13 mouse cellular contexts compared by ENCODE assay signal in genomic region chr2:32630036-32630435, GRCm38 (mm10). TPM values are rescaled to one million over a fixed set of nuclear protein-coding genes. Genes with fewer than 3 reads are reported as not detected.
DNase-seq lines count a peak whose midpoint lies in the region; ATAC-seq lines count a peak whose summit lies in the region.
"Had no signal": no experiment of that assay in that cellular context is flagged by ENCODE, and none has a peak within 500 bp of the region (broad histone marks: within the 10 kb centered on the region; RNA-seq: fewer than 3 reads in every experiment).

No protein-coding gene starts in this region.

- peak overlapping the region; percentile 84 for H3K27ac ChIP-seq in forebrain, embryonic 10.5 days
- H3K27ac ChIP-seq in forebrain, embryonic 14.5 days (ENCODE audit: low read depth, low read length): no peak overlapping the region
- H3K27ac ChIP-seq in hindbrain, embryonic 16.5 days (ENCODE audit: low read depth, low read length): no peak overlapping the region; the same call in 1 of the 2 replicates
- no peak overlapping the region for H3K27ac ChIP-seq in neural tube, embryonic 14.5 days (ENCODE audit: low read depth, low read length)

- DNase-seq in forebrain, embryonic 10.5 days (ENCODE audit: extremely low spot score, low spot score): no peak
- DNase-seq in forebrain, embryonic 14.5 days (ENCODE audit: low spot score): no peak
- no peak for DNase-seq in T-cell, adult 2 months (ENCODE audit: low spot score)
- DNase-seq: spleen, adult 18-20 months had no signal

- peak overlapping the region; percentile 32 for H3K4me3 ChIP-seq in forebrain, embryonic 10.5 days
- H3K4me3 ChIP-seq in forebrain, embryonic 14.5 days (ENCODE audit: low read depth, low read length): no peak overlapping the region
- peak overlapping the region; percentile 85 for H3K4me3 ChIP-seq in megakaryocyte, embryonic 14.5 days (replicated peaks)
- no peak overlapping the region for H3K4me3 ChIP-seq in hindbrain, embryonic 16.5 days (ENCODE audit: low read length)
- H3K4me3 ChIP-seq in neural tube, embryonic 14.5 days (ENCODE audit: low read depth, low read length): no peak overlapping the region

- no peaks in the 10 kb centered on the region for H3K27me3 ChIP-seq in forebrain, embryonic 10.5 days (ENCODE audit: poor library complexity, severe bottlenecking)
- H3K27me3 ChIP-seq in forebrain, embryonic 14.5 days (replicated peaks; ENCODE audit: control insufficient read depth, insufficient read depth, low read length): no peaks in the 10 kb centered on the region
- H3K27me3 ChIP-seq in megakaryocyte, embryonic 14.5 days (replicated peaks): peaks cover 2% of the 10 kb centered on the region
- H3K27me3 ChIP-seq in hindbrain, embryonic 16.5 days (replicated peaks; ENCODE audit: control insufficient read depth, insufficient read depth, low read length): no peaks in the 10 kb centered on the region
- H3K27me3 ChIP-seq in neural tube, embryonic 14.5 days (ENCODE audit: control insufficient read depth, insufficient read depth, low read length): no peaks in the 10 kb centered on the region

- H3K9me3 ChIP-seq in forebrain, embryonic 10.5 days: no peaks in the 10 kb centered on the region
- H3K9me3 ChIP-seq in forebrain, embryonic 14.5 days (replicated peaks; ENCODE audit: control insufficient read depth, low read length): no peaks in the 10 kb centered on the region
- no peaks in the 10 kb centered on the region for H3K9me3 ChIP-seq in megakaryocyte, embryonic 14.5 days
- H3K9me3 ChIP-seq in hindbrain, embryonic 16.5 days (ENCODE audit: control insufficient read depth, low read length): no peaks in the 10 kb centered on the region
- no peaks in the 10 kb centered on the region for H3K9me3 ChIP-seq in neural tube, embryonic 14.5 days (ENCODE audit: control insufficient read depth, low read length)

- peaks cover 83% of the 10 kb centered on the region for H3K4me1 ChIP-seq in forebrain, embryonic 10.5 days
- peaks cover 27% of the 10 kb centered on the region for H3K4me1 ChIP-seq in forebrain, embryonic 14.5 days (ENCODE audit: control insufficient read depth, insufficient read depth, low read length)
- peaks cover 100% of the 10 kb centered on the region for H3K4me1 ChIP-seq in megakaryocyte, embryonic 14.5 days
- peaks cover 40% of the 10 kb centered on the region for H3K4me1 ChIP-seq in hindbrain, embryonic 16.5 days (ENCODE audit: control insufficient read depth, insufficient read depth, low read depth, low read length)
- peaks cover 37% of the 10 kb centered on the region for H3K4me1 ChIP-seq in neural tube, embryonic 14.5 days (ENCODE audit: control insufficient read depth, insufficient read depth, low read length)

- H3K9ac ChIP-seq in forebrain, embryonic 14.5 days (ENCODE audit: low read length): no peak overlapping the region
- 0 out of 2 replicates have a peak overlapping the region, but pooled peaks have one; percentile 18 for H3K9ac ChIP-seq in hindbrain, embryonic 16.5 days (ENCODE audit: low read depth, low read length)
- H3K9ac ChIP-seq in neural tube, embryonic 14.5 days (replicated peaks; ENCODE audit: low read depth, low read length): no peak overlapping the region

- ATAC-seq in forebrain, embryonic 14.5 days: no peak
- ATAC-seq in megakaryocyte, adult 5-6 weeks (ENCODE audit: poor library complexity, severe bottlenecking): no peak
- no peak for ATAC-seq in hindbrain, embryonic 16.5 days
- ATAC-seq in neural tube, embryonic 14.5 days (ENCODE audit: low read depth): no peak
- ATAC-seq in activated CD4-positive, CD25-positive, alpha-beta regulatory T cell, adult 4 months: no peak

- 78% methylated on average over 8 of the region's 9 CpGs for WGBS in forebrain, embryonic 10.5 days
- whole genome bisulfite sequencing in forebrain, embryonic 14.5 days: 80% methylated on average over 9 of the region's 9 CpGs
- WGBS in hindbrain, embryonic 16.5 days: 76% methylated on average over 8 of the region's 9 CpGs
- 73% methylated on average over 8 of the region's 9 CpGs for WGBS in neural tube, embryonic 14.5 days

- H3K36me3 ChIP-seq in forebrain, embryonic 10.5 days (replicated peaks): no peaks in the 10 kb centered on the region
- H3K36me3 ChIP-seq in forebrain, embryonic 14.5 days (ENCODE audit: control insufficient read depth, insufficient read depth, low read length): peaks cover 9% of the 10 kb centered on the region; the same call in 1 of the 2 replicates
- H3K36me3 ChIP-seq in megakaryocyte, embryonic 14.5 days (replicated peaks; ENCODE audit: low read length): peaks cover 40% of the 10 kb centered on the region
- peaks cover 5% of the 10 kb centered on the region for H3K36me3 ChIP-seq in hindbrain, embryonic 16.5 days (ENCODE audit: control insufficient read depth, insufficient read depth, low read length)
- no peaks in the 10 kb centered on the region for H3K36me3 ChIP-seq in neural tube, embryonic 14.5 days (ENCODE audit: control insufficient read depth, insufficient read depth, low read length)

- no peak overlapping the region for H3K4me2 ChIP-seq in forebrain, embryonic 14.5 days (ENCODE audit: low read length)
- peak overlapping the region; percentile 41 for H3K4me2 ChIP-seq in hindbrain, embryonic 16.5 days (ENCODE audit: low read length)
- peak overlapping the region; percentile 7; the same call in 1 of the 2 replicates for H3K4me2 ChIP-seq in neural tube, embryonic 14.5 days (ENCODE audit: low read depth, low read length)

RNA-seq across cellular contexts. Expression of gene Ak1, which starts 8.5 kb away (rescaled TPM):
- 17.8 and 20.2 TPM in 2 replicates for polyA plus RNA-seq in forebrain, embryonic 10.5 days (2016; fragmentation: Nextera tagmentation; extraction: Ambion mirVana)
- 60.3 and 65.9 TPM in 2 replicates for polyA plus RNA-seq in forebrain, embryonic 14.5 days (2014; fragmentation: Nextera tagmentation; extraction: Ambion mirVana)
- 11.0 and 12.2 TPM in 2 replicates for polyA plus RNA-seq in megakaryocyte, embryonic 14.5 days (2012; ENCODE audit: insufficient read depth, low replicate concordance)
- not detected in 2 replicates for total RNA-seq in megakaryocyte, adult 5-6 weeks (2015)
- not detected in 2 replicates for total RNA-seq in megakaryocyte, adult 5-6 weeks (2017)
- 111 and 117 TPM in 2 replicates for polyA plus RNA-seq in hindbrain, embryonic 16.5 days (2015; fragmentation: Nextera tagmentation; extraction: Ambion mirVana)
- 78.6 and 85.0 TPM in 2 replicates for polyA plus RNA-seq in neural tube, embryonic 14.5 days (2014; fragmentation: Nextera tagmentation; extraction: Ambion mirVana)
- polyA plus RNA-seq in activated CD4-positive, CD25-positive, alpha-beta regulatory T cell, adult 4 months (2017; shearing (Covaris generic)): under 1 TPM; 0.16 to 0.48 TPM

RNA-seq across cellular contexts. Expression of gene Eng, which starts 16.4 kb away (rescaled TPM):
- polyA plus RNA-seq in forebrain, embryonic 10.5 days (2016; fragmentation: Nextera tagmentation; extraction: Ambion mirVana): 24.5 and 24.7 TPM in 2 replicates
- 15.0 and 23.1 TPM in 2 replicates for polyA plus RNA-seq in forebrain, embryonic 14.5 days (2014; fragmentation: Nextera tagmentation; extraction: Ambion mirVana)
- polyA plus RNA-seq in megakaryocyte, embryonic 14.5 days (2012; ENCODE audit: insufficient read depth, low replicate concordance): 90.6 and 227 TPM in 2 replicates
- total RNA-seq in megakaryocyte, adult 5-6 weeks (2015): 6.3 and 7.9 TPM in 2 replicates
- total RNA-seq in megakaryocyte, adult 5-6 weeks (2017): 2.0 and 2.2 TPM in 2 replicates
- polyA plus RNA-seq in hindbrain, embryonic 16.5 days (2015; fragmentation: Nextera tagmentation; extraction: Ambion mirVana): 34.2 and 39.5 TPM in 2 replicates
- polyA plus RNA-seq in neural tube, embryonic 14.5 days (2014; fragmentation: Nextera tagmentation; extraction: Ambion mirVana): 13.0 and 22.9 TPM in 2 replicates
- polyA plus RNA-seq in activated CD4-positive, CD25-positive, alpha-beta regulatory T cell, adult 4 months (2017; shearing (Covaris generic)): not detected

RNA-seq across cellular contexts. Expression of gene St6galnac6, which starts 30.5 kb away (rescaled TPM):
- polyA plus RNA-seq in forebrain, embryonic 10.5 days (2016; fragmentation: Nextera tagmentation; extraction: Ambion mirVana): 13.3 and 13.8 TPM in 2 replicates
- 4.7 and 5.7 TPM in 2 replicates for polyA plus RNA-seq in forebrain, embryonic 14.5 days (2014; fragmentation: Nextera tagmentation; extraction: Ambion mirVana)
- 36.4 and 40.9 TPM in 2 replicates for polyA plus RNA-seq in megakaryocyte, embryonic 14.5 days (2012; ENCODE audit: insufficient read depth, low replicate concordance)
- total RNA-seq in megakaryocyte, adult 5-6 weeks (2015): 8.2 and 8.6 TPM in 2 replicates
- total RNA-seq in megakaryocyte, adult 5-6 weeks (2017): 13.1 and 13.3 TPM in 2 replicates
- 29.5 and 35.4 TPM in 2 replicates for polyA plus RNA-seq in hindbrain, embryonic 16.5 days (2015; fragmentation: Nextera tagmentation; extraction: Ambion mirVana)
- 5.2 and 5.4 TPM in 2 replicates for polyA plus RNA-seq in neural tube, embryonic 14.5 days (2014; fragmentation: Nextera tagmentation; extraction: Ambion mirVana)
- 1 to 10 TPM; 2.5 to 3.4 TPM for polyA plus RNA-seq in activated CD4-positive, CD25-positive, alpha-beta regulatory T cell, adult 4 months (2017; shearing (Covaris generic))

RNA-seq across cellular contexts. Expression of gene St6galnac4, which starts 43.1 kb away (rescaled TPM):
- polyA plus RNA-seq in forebrain, embryonic 10.5 days (2016; fragmentation: Nextera tagmentation; extraction: Ambion mirVana): 15.7 and 17.6 TPM in 2 replicates
- polyA plus RNA-seq in forebrain, embryonic 14.5 days (2014; fragmentation: Nextera tagmentation; extraction: Ambion mirVana): 18.7 and 21.4 TPM in 2 replicates
- polyA plus RNA-seq in megakaryocyte, embryonic 14.5 days (2012; ENCODE audit: insufficient read depth, low replicate concordance): 16.3 and 18.9 TPM in 2 replicates
- total RNA-seq in megakaryocyte, adult 5-6 weeks (2015): 5.8 and 9.2 TPM in 2 replicates
- 8.6 and 12.1 TPM in 2 replicates for total RNA-seq in megakaryocyte, adult 5-6 weeks (2017)
- 49.6 and 54.3 TPM in 2 replicates for polyA plus RNA-seq in hindbrain, embryonic 16.5 days (2015; fragmentation: Nextera tagmentation; extraction: Ambion mirVana)
- polyA plus RNA-seq in neural tube, embryonic 14.5 days (2014; fragmentation: Nextera tagmentation; extraction: Ambion mirVana): 30.4 and 35.1 TPM in 2 replicates
- polyA plus RNA-seq in activated CD4-positive, CD25-positive, alpha-beta regulatory T cell, adult 4 months (2017; shearing (Covaris generic)): 10 to 100 TPM; 30.7 to 39.8 TPM

RNA-seq across cellular contexts. Expression of gene 9430097D07Rik, which starts 54.6 kb away (rescaled TPM):
- 0.19 and 0.30 TPM in 2 replicates for polyA plus RNA-seq in forebrain, embryonic 10.5 days (2016; fragmentation: Nextera tagmentation; extraction: Ambion mirVana)
- polyA plus RNA-seq in forebrain, embryonic 14.5 days (2014; fragmentation: Nextera tagmentation; extraction: Ambion mirVana): 0.30 and 0.61 TPM in 2 replicates
- not detected in 2 replicates for polyA plus RNA-seq in megakaryocyte, embryonic 14.5 days (2012; ENCODE audit: insufficient read depth, low replicate concordance)
- total RNA-seq in megakaryocyte, adult 5-6 weeks (2015): not detected in 2 replicates
- total RNA-seq in megakaryocyte, adult 5-6 weeks (2017): not detected in 2 replicates
- 0.72 and 1.6 TPM in 2 replicates for polyA plus RNA-seq in hindbrain, embryonic 16.5 days (2015; fragmentation: Nextera tagmentation; extraction: Ambion mirVana)
- polyA plus RNA-seq in neural tube, embryonic 14.5 days (2014; fragmentation: Nextera tagmentation; extraction: Ambion mirVana): 0.98 and 1.2 TPM in 2 replicates
- polyA plus RNA-seq in activated CD4-positive, CD25-positive, alpha-beta regulatory T cell, adult 4 months (2017; shearing (Covaris generic)): not detected
- total RNA-seq: adrenal gland, adult 18-20 months; gastrocnemius, postnatal 25 days; hematopoietic stem cell, adult 5-6 weeks had no signal
- polyA plus RNA-seq: lung, adult 2 months had no signal

Comparison
In these comparisons a context has a peak if more than half of its experiments do, and no peak if none do; other contexts are left out.
1. H3K4me3 ChIP-seq: peak in forebrain, embryonic 10.5 days (single experiment) and megakaryocyte, embryonic 14.5 days (single experiment); none in forebrain, embryonic 14.5 days (single experiment), hindbrain, embryonic 16.5 days (single experiment) and neural tube, embryonic 14.5 days (single experiment).
2. RNA of gene Eng, which starts 16.4 kb away (polyA plus RNA-seq): 90.6 to 227 TPM in megakaryocyte, embryonic 14.5 days, 34.2 to 39.5 TPM in hindbrain, embryonic 16.5 days, 24.5 to 24.7 TPM in forebrain, embryonic 10.5 days, 15.0 to 23.1 TPM in forebrain, embryonic 14.5 days and 13.0 to 22.9 TPM in neural tube, embryonic 14.5 days; not detected in activated CD4-positive, CD25-positive, alpha-beta regulatory T cell, adult 4 months; every median in the first group is over 10 times any median in the second.